Mouse (Mus musculus): ENCODE results near the gene Glyctk.
"Not testable (repeated sequence)": the region's sequence is repeated elsewhere in the genome, so short reads cannot be mapped to it uniquely, and the experiment has no call there.

Glyctk gene

GRCm38 (mm10) chr9:106176769-106177168 lies 18.8 kb upstream of the Glyctk start:
- no peak for DNase-seq (ENCODE audit: low read depth, low spot score)

- no peak for DNase-seq (ENCODE audit: low read depth, low spot score)
Observed at GRCm38 (mm10) chr9:106175552-106176200, 17.7 kb upstream of the Glyctk start.

- no peak for DNase-seq (ENCODE audit: low read depth, low spot score)
Observed at GRCm38 (mm10) chr9:106173363-106173762, 15.4 kb upstream of the Glyctk start.

- no peak for DNase-seq (ENCODE audit: low read depth, low spot score)
Observed at GRCm38 (mm10) chr9:106172527-106172926, 14.6 kb upstream of the Glyctk start.

GRCm38 (mm10) chr9:106171346-106172158 lies 13.6 kb upstream of the Glyctk start:
- DNase-seq (ENCODE audit: low read depth, low spot score), result peak; percentile 64

- peak; percentile 94 for DNase-seq (ENCODE audit: low read depth, low spot score)
Observed at GRCm38 (mm10) chr9:106170556-106171345, 12.8 kb upstream of the Glyctk start, which contains the start of gene Wdr82. Gene Wdr82 (plus strand): TSS chr9:106170928.

- no peak for DNase-seq (ENCODE audit: low read depth, low spot score)
Observed at GRCm38 (mm10) chr9:106169917-106170316, 12.0 kb upstream of the Glyctk start.

GRCm38 (mm10) chr9:106169006-106169405 lies 11.1 kb upstream of the Glyctk start:
- DNase-seq (ENCODE audit: low read depth, low spot score), result not testable (repeated sequence)

GRCm38 (mm10) chr9:106167703-106168102 lies 9.8 kb upstream of the Glyctk start:
- no peak for DNase-seq (ENCODE audit: low read depth, low spot score)

GRCm38 (mm10) chr9:106167241-106167640 lies 9.3 kb upstream of the Glyctk start:
- no peak for DNase-seq (ENCODE audit: low read depth, low spot score)

GRCm38 (mm10) chr9:106166709-106167108 lies 8.8 kb upstream of the Glyctk start:
- no peak for DNase-seq (ENCODE audit: low read depth, low spot score)

- DNase-seq (ENCODE audit: low read depth, low spot score), result no peak
Observed at GRCm38 (mm10) chr9:106160426-106160825, 2.5 kb upstream of the Glyctk start.

- DNase-seq (ENCODE audit: low read depth, low spot score), result peak; percentile 94
Observed at GRCm38 (mm10) chr9:106159784-106160301, 1.9 kb upstream of the Glyctk start.

- no peak for DNase-seq (ENCODE audit: low read depth, low spot score)
Observed at GRCm38 (mm10) chr9:106159237-106159636, 1.3 kb upstream of the Glyctk start.

- DNase-seq (ENCODE audit: low read depth, low spot score), result no peak
Observed at GRCm38 (mm10) chr9:106157623-106157925, 364 bp downstream of the Glyctk start.

GRCm38 (mm10) chr9:106156921-106157622 lies 866 bp downstream of the Glyctk start:
- no peak for DNase-seq (ENCODE audit: low read depth, low spot score)

- peak; percentile 85 for DNase-seq (ENCODE audit: low read depth, low spot score)
Observed at GRCm38 (mm10) chr9:106156419-106156818, 1.5 kb downstream of the Glyctk start.

- no peak for DNase-seq (ENCODE audit: low read depth, low spot score)
Observed at GRCm38 (mm10) chr9:106154106-106154505, 3.8 kb downstream of the Glyctk start.

GRCm38 (mm10) chr9:106149399-106149754 lies 8.6 kb downstream of the Glyctk start:
- no peak for DNase-seq (ENCODE audit: low read depth, low spot score)

GRCm38 (mm10) chr9:106148541-106149398 lies 9.2 kb downstream of the Glyctk start:
- DNase-seq (ENCODE audit: low read depth, low spot score), result no peak

Measured in mesoderm, embryonic 11.5 days (tissue).